Mouse (Mus musculus) embryonic facial prominence, embryonic 13.5 days (tissue): Measurements from ENCODE around the gene Gm49392. TPM values are rescaled to one million over a fixed set of nuclear protein-coding genes. Genes with fewer than 3 reads are reported as not detected.

Experiments
- ATAC-seq: fragments of 200-750 bp; cut with Nextera tagmentation; 2 replicates; pipeline ENCODE4 v1.8.0; 2017; ENCODE audit warnings: low read depth; ENCODE audit not compliant: insufficient number of reproducible peaks, insufficient read depth, low FRiP score, low TSS enrichment
- H3K27ac ChIP-seq: fragments of 300-500 bp; sonication (generic); 2 replicates; pipeline ENCODE4 v1.5.1; 2015; ENCODE audit warnings: moderate library complexity, mild to moderate bottlenecking, inconsistent platforms
- H3K27me3 ChIP-seq: fragments of 300-500 bp; sonication (generic); 2 replicates; pipeline ENCODE4 v1.6.1; 2015; ENCODE audit warnings: mild to moderate bottlenecking, inconsistent platforms
- H3K36me3 ChIP-seq: fragments of 300-500 bp; sonication (generic); 2 replicates; pipeline ENCODE4 v1.6.1; 2015; ENCODE audit warnings: mild to moderate bottlenecking, inconsistent platforms
- H3K4me1 ChIP-seq: fragments of 300-500 bp; sonication (generic); 2 replicates; pipeline ENCODE4 v1.6.1; 2015; ENCODE audit warnings: inconsistent platforms
- H3K4me2 ChIP-seq: fragments of 300-500 bp; sonication (generic); 2 replicates; pipeline ENCODE4 v1.6.1; 2015; ENCODE audit warnings: moderate library complexity, mild to moderate bottlenecking, inconsistent platforms
- H3K4me3 ChIP-seq: fragments of 300-500 bp; sonication (generic); 2 replicates; pipeline ENCODE4 v1.5.1; 2015; ENCODE audit warnings: mild to moderate bottlenecking, inconsistent platforms
- H3K9ac ChIP-seq: fragments of 300-500 bp; sonication (generic); 2 replicates; pipeline ENCODE4 v1.6.1; 2015; ENCODE audit warnings: mild to moderate bottlenecking, inconsistent platforms
- H3K9me3 ChIP-seq: fragments of 300-500 bp; sonication (generic); 2 replicates; pipeline ENCODE4 v1.6.1; 2016; ENCODE audit warnings: inconsistent platforms
- WGBS: fragments of 180-500 bp; shearing (Covaris S2); methylation state at CpG from one replicate; pipeline ENCODE4 v1.1.7; 2015; ENCODE audit warnings: mixed read lengths; 5-methylcytosine and 5-hydroxymethylcytosine counted together
- polyA plus RNA-seq: library from polyadenylated mRNA; unstranded; fragments of >200 nt; fragmentation: Nextera tagmentation; extraction: Ambion mirVana; gene quantifications from 2 replicates; pipeline ENCODE4 v1.2.1, GENCODE M21; 2015

Gm49392 gene
- polyA plus RNA-seq, 1 experiment from 2014 or later = not detected

DNA sequence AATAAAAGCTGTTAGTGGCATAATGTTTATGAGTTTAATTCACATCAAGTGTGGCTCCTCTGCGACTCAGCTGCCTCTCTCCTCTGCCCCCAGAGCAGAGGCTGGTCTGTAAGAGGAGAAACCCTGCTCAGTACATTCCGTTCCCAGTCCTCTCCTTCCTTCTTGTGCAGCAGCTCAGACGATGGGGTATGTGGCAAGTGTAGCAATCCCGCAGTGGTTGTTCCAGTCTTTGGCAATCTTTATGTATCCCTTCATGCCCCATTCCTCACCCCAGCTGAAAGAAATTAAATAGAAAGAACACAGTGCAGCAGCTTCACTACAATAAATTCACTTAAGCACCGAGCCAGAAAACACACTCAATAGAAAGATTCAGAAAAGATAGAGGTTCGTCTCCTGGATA, 54.0 kb downstream of the Gm49392 start:
- H3K36me3 ChIP-seq = no peaks in the 10 kb centered on the region
- no peaks in the 10 kb centered on the region for H3K27me3 ChIP-seq
- no peak overlapping the region for H3K4me3 ChIP-seq
- H3K27ac ChIP-seq = no peak overlapping the region
- H3K9me3 ChIP-seq = no peaks in the 10 kb centered on the region
- WGBS = 68% methylated on average over 6 of the region's 6 CpGs
- H3K4me1 ChIP-seq = no peaks in the 10 kb centered on the region
- no peak overlapping the region for H3K9ac ChIP-seq
- no peak overlapping the region for H3K4me2 ChIP-seq
- no peak for ATAC-seq

DNA sequence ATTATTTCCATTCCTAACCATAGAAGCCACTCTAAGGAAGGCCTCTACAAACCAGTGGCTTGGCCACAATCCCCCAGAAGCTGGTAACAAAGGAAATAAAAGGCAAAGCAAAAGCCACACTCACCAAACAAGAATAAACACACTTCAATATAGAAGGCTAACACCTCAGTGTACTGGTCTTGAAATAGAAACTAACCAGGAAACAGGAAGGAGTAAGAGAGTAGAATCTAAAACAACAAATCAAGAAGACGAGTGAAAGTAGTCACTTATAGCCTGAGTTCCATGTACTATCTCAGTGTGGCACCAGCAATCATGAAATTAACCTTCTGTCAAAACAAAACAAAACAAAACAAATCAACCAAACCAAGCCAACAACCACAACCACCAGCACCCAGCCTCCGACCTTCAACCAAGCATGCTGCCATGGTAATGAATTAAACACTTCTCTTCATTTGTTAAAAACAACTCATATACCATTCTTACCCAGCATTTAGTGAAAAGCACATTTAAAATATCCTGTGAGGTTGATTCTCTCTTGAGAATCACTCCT, 57.3 kb downstream of the Gm49392 start:
- WGBS = 66% methylated on average over 2 of the region's 2 CpGs
- Histone ChIP-seq H3K4me2 (no peak overlapping the region), H3K27ac (no peak overlapping the region), H3K9ac (no peak overlapping the region), H3K27me3 (no peaks in the 10 kb centered on the region), H3K4me1 (no peaks in the 10 kb centered on the region), H3K36me3 (no peaks in the 10 kb centered on the region), H3K4me3 (no peak overlapping the region), H3K9me3 (no peaks in the 10 kb centered on the region)
- ATAC-seq = no peak

DNA sequence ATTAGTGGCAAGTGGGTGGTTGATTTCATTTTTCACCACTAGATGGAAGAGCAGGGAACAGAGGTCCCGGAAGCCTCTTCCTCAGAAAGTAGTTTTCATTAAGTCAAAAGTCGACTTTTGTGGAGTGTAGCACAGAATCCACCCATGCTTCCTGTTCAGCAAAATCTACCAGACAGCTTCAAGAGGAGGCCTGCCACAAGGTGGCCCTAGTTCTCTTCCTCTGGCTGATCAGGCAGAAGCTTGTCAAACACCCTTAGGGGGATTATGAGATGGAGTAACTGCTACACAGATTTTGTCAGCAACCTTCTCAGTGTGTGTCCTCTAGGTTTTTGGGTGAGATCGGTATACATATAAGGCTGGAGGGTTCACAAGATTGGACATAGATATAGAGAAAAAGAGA, 70.6 kb downstream of the Gm49392 start:
- Histone ChIP-seq H3K4me3 (no peak overlapping the region), H3K27ac (no peak overlapping the region), H3K4me2 (no peak overlapping the region), H3K9me3 (no peaks in the 10 kb centered on the region), H3K9ac (no peak overlapping the region), H3K27me3 (no peaks in the 10 kb centered on the region), H3K4me1 (no peaks in the 10 kb centered on the region), H3K36me3 (no peaks in the 10 kb centered on the region)
- WGBS = 61% methylated on average over 3 of the region's 3 CpGs
- no peak for ATAC-seq

DNA sequence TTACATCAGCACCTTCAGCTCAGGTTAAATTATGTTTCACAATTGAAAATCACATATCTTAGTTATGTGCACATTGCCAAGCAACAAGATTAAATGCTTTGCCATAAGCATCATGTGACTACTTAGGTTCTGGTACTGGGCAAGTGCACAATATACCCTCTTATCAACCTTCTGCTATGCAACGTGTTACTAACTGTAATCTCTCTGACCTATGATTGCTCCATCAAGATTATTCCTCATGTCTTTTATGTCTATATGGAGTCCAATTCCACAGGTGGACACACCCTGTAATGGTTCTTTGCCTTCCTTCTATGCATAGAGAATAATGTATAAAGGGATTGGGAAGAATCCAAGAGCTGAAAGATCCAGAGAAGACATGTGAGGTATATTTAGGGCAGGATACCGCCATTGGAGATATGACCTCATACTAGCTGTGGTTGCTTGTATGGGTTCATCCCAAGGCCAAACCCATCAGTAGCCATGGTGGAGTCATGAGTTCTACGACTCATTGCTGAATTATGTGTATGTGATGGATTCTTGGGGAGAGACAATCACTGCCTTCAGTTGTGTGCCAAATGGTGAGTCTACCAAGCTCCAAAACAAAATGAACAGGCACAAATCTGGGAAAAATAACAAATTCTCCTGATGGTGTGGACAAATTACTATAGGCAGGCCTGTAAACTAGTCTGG, 76.1 kb downstream of the Gm49392 start:
- no peaks in the 10 kb centered on the region for H3K9me3 ChIP-seq
- ATAC-seq = no peak
- 71% methylated on average over 3 of the region's 3 CpGs for WGBS
- H3K36me3 ChIP-seq = no peaks in the 10 kb centered on the region
- no peaks in the 10 kb centered on the region for H3K27me3 ChIP-seq
- H3K4me2 ChIP-seq = no peak overlapping the region
- H3K9ac ChIP-seq = no peak overlapping the region
- no peak overlapping the region for H3K4me3 ChIP-seq
- no peak overlapping the region for H3K27ac ChIP-seq
- H3K4me1 ChIP-seq = no peaks in the 10 kb centered on the region

DNA sequence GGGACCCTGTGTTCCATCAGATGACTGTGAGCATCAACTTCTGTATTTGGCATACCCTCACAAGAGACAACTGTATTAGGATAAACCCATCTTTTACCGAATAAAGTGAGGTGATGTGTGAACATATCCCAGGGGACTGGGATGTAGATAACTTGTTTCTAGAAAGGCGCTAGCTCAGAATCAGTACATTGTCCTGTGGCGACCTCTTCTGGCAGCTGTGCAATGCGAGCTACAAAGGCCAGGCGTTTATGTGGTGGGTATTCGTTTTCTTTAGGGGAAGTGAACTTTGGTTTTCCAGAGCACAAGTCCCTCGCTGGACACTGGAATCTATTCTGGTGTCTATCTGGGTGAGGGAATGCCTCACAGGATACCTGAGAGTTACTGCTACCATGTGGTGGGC, 77.2 kb downstream of the Gm49392 start:
- H3K4me1 ChIP-seq = no peaks in the 10 kb centered on the region
- no peaks in the 10 kb centered on the region for H3K9me3 ChIP-seq
- H3K9ac ChIP-seq = no peak overlapping the region
- no peak overlapping the region for H3K27ac ChIP-seq
- no peaks in the 10 kb centered on the region for H3K36me3 ChIP-seq
- no peak overlapping the region for H3K4me3 ChIP-seq
- no peak for ATAC-seq
- 11% methylated on average over 7 of the region's 7 CpGs for WGBS
- H3K27me3 ChIP-seq = no peaks in the 10 kb centered on the region
- no peak overlapping the region for H3K4me2 ChIP-seq

DNA sequence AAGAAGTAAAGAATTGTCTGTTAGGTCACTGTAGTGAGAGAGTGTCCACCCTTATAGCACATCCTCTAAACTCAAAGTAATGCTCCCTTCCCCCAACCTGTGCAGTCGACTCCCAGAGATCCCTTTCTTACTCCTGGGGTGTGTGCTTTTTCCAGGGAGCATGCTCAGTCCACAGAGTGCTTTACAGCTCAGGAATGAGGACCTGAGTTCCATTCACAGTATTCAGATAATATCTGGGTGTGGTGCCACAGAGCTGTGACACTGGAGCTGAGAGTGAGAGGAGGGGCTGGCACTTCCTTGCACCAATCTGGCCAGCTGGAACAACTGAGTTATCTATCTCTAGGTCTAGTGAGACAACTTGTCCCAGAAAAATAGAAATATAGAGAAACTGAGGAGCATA, 83.0 kb downstream of the Gm49392 start:
- Histone ChIP-seq H3K27ac (no peak overlapping the region), H3K4me1 (no peaks in the 10 kb centered on the region), H3K4me3 (no peak overlapping the region), H3K36me3 (no peaks in the 10 kb centered on the region), H3K9me3 (no peaks in the 10 kb centered on the region), H3K4me2 (no peak overlapping the region), H3K9ac (no peak overlapping the region), H3K27me3 (no peaks in the 10 kb centered on the region)
- WGBS = 55% methylated on average over 1 of the region's 1 CpGs
- no peak for ATAC-seq

DNA sequence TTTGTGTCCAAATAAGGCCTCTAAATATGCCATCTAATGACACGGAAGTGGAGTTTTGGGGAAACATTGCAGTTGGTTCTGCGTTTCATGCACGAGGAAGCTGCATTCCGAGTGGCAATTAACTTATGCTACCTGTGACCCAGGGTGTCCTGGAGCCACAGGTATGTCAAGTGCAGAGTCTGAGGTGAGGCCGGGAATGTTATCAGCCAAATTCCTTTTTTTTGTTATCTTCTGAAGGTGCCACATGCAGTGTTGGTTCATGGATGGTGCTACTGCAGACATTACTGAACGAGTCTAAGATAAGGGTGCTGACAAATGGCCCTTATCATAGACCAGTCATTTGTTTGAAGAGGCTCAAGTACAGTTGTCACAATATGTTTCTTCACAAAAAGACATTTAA, 83.9 kb downstream of the Gm49392 start:
- Histone ChIP-seq H3K4me3 (no peak overlapping the region), H3K4me1 (no peaks in the 10 kb centered on the region), H3K9ac (no peak overlapping the region), H3K4me2 (no peak overlapping the region), H3K27ac (no peak overlapping the region), H3K9me3 (no peaks in the 10 kb centered on the region), H3K36me3 (no peaks in the 10 kb centered on the region), H3K27me3 (no peaks in the 10 kb centered on the region)
- WGBS = 84% methylated on average over 6 of the region's 6 CpGs
- ATAC-seq = no peak

DNA sequence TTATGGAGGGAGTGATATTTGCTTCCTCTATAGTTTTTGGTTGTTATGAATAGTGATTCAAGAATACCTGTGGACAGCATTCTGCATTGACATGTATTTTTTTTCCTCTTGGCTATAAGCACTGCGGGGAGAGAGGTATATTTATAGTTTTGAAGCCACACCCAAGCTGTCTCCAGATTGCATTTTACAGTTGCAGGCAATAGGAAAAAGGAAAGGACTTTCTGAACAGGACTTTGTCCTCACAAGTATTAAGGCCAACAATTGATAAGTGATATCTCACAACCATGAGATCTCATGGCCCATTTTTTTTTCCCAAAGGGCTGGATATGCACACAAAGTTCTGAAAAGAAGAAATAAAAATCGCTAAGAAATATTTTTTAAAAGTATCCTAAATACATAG, 87.0 kb downstream of the Gm49392 start:
- H3K4me3 ChIP-seq = no peak overlapping the region
- H3K9ac ChIP-seq = no peak overlapping the region
- H3K4me2 ChIP-seq = no peak overlapping the region
- WGBS = 73% methylated on average over 2 of the region's 2 CpGs
- no peaks in the 10 kb centered on the region for H3K9me3 ChIP-seq
- H3K27ac ChIP-seq = no peak overlapping the region
- no peaks in the 10 kb centered on the region for H3K36me3 ChIP-seq
- no peaks in the 10 kb centered on the region for H3K4me1 ChIP-seq
- ATAC-seq = no peak
- H3K27me3 ChIP-seq = no peaks in the 10 kb centered on the region

DNA sequence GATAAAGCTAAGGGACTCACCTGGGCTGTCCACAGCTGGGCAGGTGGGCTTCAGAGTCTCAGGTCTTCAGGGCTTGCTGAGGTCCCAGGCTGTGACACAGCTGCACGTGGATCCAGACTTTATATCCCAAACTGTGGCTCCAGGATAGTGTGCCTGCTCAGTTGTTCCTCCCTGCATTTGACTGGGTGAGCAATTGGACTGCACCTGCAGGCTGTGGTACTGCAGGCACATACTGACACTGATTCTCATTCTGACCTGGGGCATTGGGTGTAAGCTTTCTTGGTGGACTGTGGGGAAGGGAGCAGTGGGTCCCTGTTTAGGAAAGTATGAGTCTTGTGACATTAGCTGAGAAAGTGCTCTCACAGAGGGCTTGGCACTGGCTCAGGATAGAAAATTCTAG, 93.9 kb downstream of the Gm49392 start, which contains the start of gene Ctsll3:
TSS of gene Ctsll3 (minus strand) at position 101 of the 400 bp plus-strand sequence.
- Histone ChIP-seq H3K27ac (no peak within 1 kb of the TSS), H3K9ac (no peak within 1 kb of the TSS), H3K9me3 (no peaks in the 10 kb centered on the region), H3K4me3 (no peak within 1 kb of the TSS), H3K27me3 (no peaks in the 10 kb centered on the region), H3K4me1 (no peaks in the 10 kb centered on the region), H3K4me2 (no peak within 1 kb of the TSS), H3K36me3 (no peaks in the 10 kb centered on the region)
- ATAC-seq = no peak
- 56% methylated on average over 1 of the region's 1 CpGs for WGBS

Other genes starting within 250 kb of the Gm49392 start
- not detected in 2 replicates for gene BC051665, start 110.5 kb downstream of the Gm49392 start, polyA plus RNA-seq
- not detected in 2 replicates for gene Ctsll3, start 94.0 kb downstream of the Gm49392 start, polyA plus RNA-seq
- 0.39 and 0.42 TPM in 2 replicates for gene 4930486L24Rik, start 32.4 kb downstream of the Gm49392 start, polyA plus RNA-seq
- gene Ctla2b, start 553 bp upstream of the Gm49392 start, polyA plus RNA-seq = 1.5 and 5.0 TPM in 2 replicates
- gene Tpbpb, start 8.0 kb upstream of the Gm49392 start, polyA plus RNA-seq = not detected in 2 replicates
- gene Gm49393, start 38.7 kb upstream of the Gm49392 start, polyA plus RNA-seq = not detected in 2 replicates
- gene Gm49391, start 39.7 kb upstream of the Gm49392 start, polyA plus RNA-seq = 1.3 and 2.8 TPM in 2 replicates
- gene Ctla2a, start 39.7 kb upstream of the Gm49392 start, polyA plus RNA-seq = 19.2 and 23.0 TPM in 2 replicates
- gene Tpbpa, start 45.1 kb upstream of the Gm49392 start, polyA plus RNA-seq = not detected in 2 replicates
- not detected in 2 replicates for gene Ctsj, start 109.1 kb upstream of the Gm49392 start, polyA plus RNA-seq
- gene Ctsq, start 143.7 kb upstream of the Gm49392 start, polyA plus RNA-seq = not detected in 2 replicates